Mouse (Mus musculus) embryonic facial prominence, embryonic 15.5 days (tissue): Measurements from ENCODE around the gene Zfp655. TPM values are rescaled to one million over a fixed set of nuclear protein-coding genes. Genes with fewer than 3 reads are reported as not detected.
"Not testable (repeated sequence)": the region's sequence is repeated elsewhere in the genome, so short reads cannot be mapped to it uniquely, and the experiment has no call there.

Source experiments
- ATAC-seq: fragments of 200-750 bp; cut with Nextera tagmentation; 2 replicates; pipeline ENCODE4 v1.8.0; 2017; ENCODE audit warnings: low read depth, moderate TSS enrichment; ENCODE audit not compliant: insufficient number of reproducible peaks, low FRiP score, low TSS enrichment
- H3K27ac ChIP-seq: fragments of 300-500 bp; sonication (generic); replicated peaks from 2 replicates; pipeline ENCODE4 v1.5.1; 2015; ENCODE audit warnings: mild to moderate bottlenecking, inconsistent platforms
- H3K27me3 ChIP-seq: fragments of 300-500 bp; sonication (generic); 2 replicates; pipeline ENCODE4 v1.6.1; 2015; ENCODE audit warnings: inconsistent platforms
- H3K36me3 ChIP-seq: fragments of 300-500 bp; sonication (generic); 2 replicates; pipeline ENCODE4 v1.6.1; 2015; ENCODE audit warnings: mild to moderate bottlenecking, inconsistent platforms
- H3K4me1 ChIP-seq: fragments of 300-500 bp; sonication (generic); 2 replicates; pipeline ENCODE4 v1.6.1; 2015; ENCODE audit warnings: inconsistent platforms
- H3K4me2 ChIP-seq: fragments of 300-500 bp; sonication (generic); replicated peaks from 2 replicates; pipeline ENCODE4 v1.6.1; 2015; ENCODE audit warnings: mild to moderate bottlenecking, inconsistent platforms
- H3K4me3 ChIP-seq: fragments of 300-500 bp; sonication (generic); replicated peaks from 2 replicates; pipeline ENCODE4 v1.5.1; 2015; ENCODE audit warnings: mild to moderate bottlenecking, inconsistent platforms
- H3K9ac ChIP-seq: fragments of 300-500 bp; sonication (generic); 2 replicates; pipeline ENCODE4 v1.6.1; 2015; ENCODE audit warnings: inconsistent platforms
- H3K9me3 ChIP-seq: fragments of 300-500 bp; sonication (generic); replicated peaks from 2 replicates; pipeline ENCODE4 v1.6.1; 2016; ENCODE audit warnings: inconsistent platforms
- WGBS: fragments of 180-500 bp; shearing (Covaris S2); methylation state at CpG from one replicate; pipeline ENCODE4 v1.1.7; 2015; 5-methylcytosine and 5-hydroxymethylcytosine counted together
- polyA plus RNA-seq: library from polyadenylated mRNA; unstranded; fragments of >200 nt; fragmentation: Nextera tagmentation; extraction: Ambion mirVana; gene quantifications from 2 replicates; pipeline ENCODE4 v1.2.1, GENCODE M21; 2015

Gene Zfp655
- polyA plus RNA-seq, 1 experiment from 2014 or later = 37.1 TPM

DNA sequence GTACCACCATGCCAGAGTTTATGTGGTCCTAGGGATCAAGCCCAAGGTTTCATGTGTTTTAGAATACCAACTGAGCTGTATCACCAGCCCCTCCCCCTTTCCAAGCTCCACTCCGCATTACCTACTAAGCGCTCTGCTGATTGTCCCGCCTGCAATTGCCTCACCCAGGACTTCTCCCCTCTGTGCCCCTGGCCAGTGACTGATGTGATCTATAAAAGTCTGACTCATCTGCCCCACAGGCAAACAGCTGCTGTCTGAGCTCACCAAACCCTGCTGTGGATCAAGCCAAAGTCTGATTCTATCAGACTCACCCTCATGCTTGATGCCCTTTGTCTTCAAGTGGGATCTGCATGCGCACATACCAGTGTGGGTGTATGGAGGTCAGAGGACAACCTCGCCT lies 8.7 kb upstream of the Zfp655 start:
- H3K27ac ChIP-seq = no peak overlapping the region
- H3K4me3 ChIP-seq = no peak overlapping the region
- no peak overlapping the region for H3K9ac ChIP-seq
- WGBS = 83% methylated on average over 5 of the region's 5 CpGs
- no peaks in the 10 kb centered on the region for H3K27me3 ChIP-seq
- peaks cover 39% of the 10 kb centered on the region for H3K36me3 ChIP-seq
- H3K4me1 ChIP-seq = no peaks in the 10 kb centered on the region
- no peak overlapping the region for H3K4me2 ChIP-seq
- no peaks in the 10 kb centered on the region for H3K9me3 ChIP-seq
- 0 out of 2 replicates have a peak, but pooled peaks have one; percentile 34 for ATAC-seq

DNA sequence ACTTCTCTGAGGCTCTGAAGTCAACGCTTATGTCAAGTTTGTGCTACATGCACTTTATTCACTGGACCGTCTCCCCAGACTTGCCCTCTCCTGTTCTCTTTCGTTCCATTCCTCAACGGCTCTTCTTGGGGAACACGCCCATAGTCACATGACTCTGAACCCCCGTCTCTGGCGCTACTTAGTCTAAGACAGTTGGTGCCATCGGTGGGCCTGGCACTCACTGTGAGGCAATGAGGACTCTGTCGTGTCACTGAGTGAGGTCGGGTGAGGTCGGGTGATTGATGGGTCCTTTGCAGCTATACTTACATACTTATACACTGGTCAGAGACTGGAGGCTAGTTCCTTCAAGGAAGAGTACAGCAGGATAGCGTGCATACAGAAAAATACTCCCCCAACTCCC lies 8.1 kb upstream of the Zfp655 start:
- Histone ChIP-seq H3K9me3 (no peaks in the 10 kb centered on the region), H3K4me2 (no peak overlapping the region), H3K9ac (no peak overlapping the region), H3K4me1 (no peaks in the 10 kb centered on the region), H3K4me3 (no peak overlapping the region), H3K27me3 (no peaks in the 10 kb centered on the region), H3K27ac (no peak overlapping the region), H3K36me3 (peaks cover 33% of the 10 kb centered on the region)
- ATAC-seq = no peak
- 81% methylated on average over 12 of the region's 12 CpGs for WGBS

DNA sequence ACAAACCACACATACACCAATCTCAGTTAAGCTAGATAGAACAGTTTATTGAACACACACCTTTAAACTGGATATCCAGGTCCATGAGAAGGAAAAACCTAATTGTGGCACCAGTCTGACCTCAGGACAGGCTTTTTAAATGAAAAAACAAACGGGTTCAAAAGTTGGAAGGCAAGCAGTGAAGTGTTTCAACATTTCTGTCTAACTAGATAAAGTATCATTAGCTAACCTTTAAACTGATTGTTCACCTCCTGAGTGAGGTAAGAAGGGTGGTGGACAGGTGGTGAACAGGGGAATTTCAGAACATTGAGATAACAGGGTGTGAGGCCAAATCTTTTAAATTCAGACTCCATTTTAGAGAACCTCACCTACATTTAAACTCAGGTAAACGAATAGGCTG lies 5.1 kb upstream of the Zfp655 start:
- H3K27me3 ChIP-seq = no peaks in the 10 kb centered on the region

DNA sequence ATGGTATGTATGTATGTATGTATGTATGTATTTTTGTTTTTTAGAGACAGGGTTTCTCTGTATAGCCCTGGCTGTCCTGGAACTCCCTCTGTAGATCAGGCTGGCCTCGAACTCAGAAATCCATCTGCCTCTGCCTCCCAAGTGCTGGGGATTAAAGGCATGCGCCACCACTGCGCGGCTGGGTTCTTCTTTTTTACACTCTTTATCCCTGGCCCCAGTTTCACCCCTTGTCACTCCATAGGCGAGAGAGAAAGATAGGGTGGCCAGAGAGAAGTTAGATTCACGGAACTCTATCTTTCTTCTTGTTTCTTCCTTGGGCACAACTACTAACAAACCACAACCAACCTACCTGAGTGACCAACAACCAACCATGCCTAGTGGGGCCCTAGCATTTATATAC lies 2.2 kb upstream of the Zfp655 start:
- H3K9ac ChIP-seq, ATAC-seq, H3K27ac ChIP-seq, H3K27me3 ChIP-seq, H3K9me3 ChIP-seq, H3K4me3 ChIP-seq, H3K4me2 ChIP-seq: not testable (repeated sequence)
- 87% methylated on average over 6 of the region's 6 CpGs for WGBS
- peaks cover 10% of the 10 kb centered on the region for H3K36me3 ChIP-seq
- H3K4me1 ChIP-seq = peaks cover 13% of the 10 kb centered on the region

More for the DNA sequence above, 5.1 kb upstream of the Zfp655 start:
- Histone ChIP-seq H3K9me3 (no peaks in the 10 kb centered on the region), H3K4me3 (no peak overlapping the region), H3K36me3 (peaks cover 6% of the 10 kb centered on the region), H3K9ac (no peak overlapping the region), H3K4me2 (no peak overlapping the region), H3K4me1 (0 out of 2 replicates have a peak, but pooled peaks cover 6% of the 10 kb centered on the region), H3K27ac (no peak overlapping the region)
- 55% methylated on average over 2 of the region's 2 CpGs for WGBS
- ATAC-seq = no peak

DNA sequence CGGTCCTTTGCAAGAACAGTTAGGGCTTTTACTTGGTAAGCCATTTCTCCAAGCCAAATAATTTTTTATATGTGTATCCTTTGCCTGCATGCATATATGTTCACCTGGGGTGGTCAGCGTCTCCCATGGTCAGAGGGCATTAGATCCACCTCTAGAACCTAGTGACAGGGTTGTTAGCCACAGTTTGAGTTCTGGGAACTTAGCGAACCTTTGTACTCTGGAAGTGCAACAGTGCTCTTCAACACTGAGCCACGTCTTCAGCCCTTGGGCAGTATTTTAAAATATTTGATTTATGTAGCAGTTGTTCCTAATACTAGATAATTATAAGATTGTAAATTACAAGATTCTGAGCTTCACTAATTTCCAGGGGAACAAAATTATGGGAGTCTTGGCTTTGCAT lies 874 bp upstream of the Zfp655 start:
- Histone ChIP-seq H3K4me3 (peak overlapping the region; percentile 97; the same call in 1 of the 2 replicates), H3K27me3 (no peaks in the 10 kb centered on the region), H3K9ac (no peak overlapping the region), H3K27ac (no peak overlapping the region), H3K36me3 (peaks cover 24% of the 10 kb centered on the region), H3K4me1 (peaks cover 13% of the 10 kb centered on the region), H3K4me2 (peak overlapping the region; percentile 74; the same call in 1 of the 2 replicates), H3K9me3 (no peaks in the 10 kb centered on the region)
- ATAC-seq = no peak
- WGBS = 80% methylated on average over 4 of the region's 4 CpGs

DNA sequence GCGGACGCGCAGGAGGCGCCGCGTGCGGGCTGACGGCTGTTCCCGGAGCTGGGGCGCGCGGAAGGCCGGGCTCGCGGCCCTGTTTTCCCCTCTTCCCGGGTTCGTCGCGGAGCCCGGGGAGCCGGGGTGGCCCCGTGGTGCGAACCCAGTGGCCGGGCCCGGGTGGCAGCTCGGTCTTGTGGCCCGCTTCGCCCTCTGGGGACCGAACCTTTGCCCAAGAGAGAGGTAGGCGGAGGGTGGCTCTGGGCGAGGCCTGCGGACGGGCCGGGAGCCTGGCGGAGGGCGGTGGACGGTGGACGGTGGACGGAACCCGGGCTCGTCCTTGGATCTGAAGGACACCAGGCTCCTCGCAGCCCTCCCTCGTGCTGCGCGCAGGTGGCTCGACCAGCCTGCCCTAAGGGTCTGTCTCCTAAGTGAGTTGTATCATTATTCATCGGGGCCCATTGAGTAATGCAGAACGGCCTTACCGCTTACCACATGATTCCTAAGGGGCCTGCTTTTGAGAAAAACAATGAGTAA lies 437 bp downstream of the Zfp655 start:
- Histone ChIP-seq H3K4me1 (peaks cover 13% of the 10 kb centered on the region), H3K27me3 (no peaks in the 10 kb centered on the region), H3K9ac (peak overlapping the region; percentile 98), H3K9me3 (no peaks in the 10 kb centered on the region), H3K4me2 (peak overlapping the region; percentile 74), H3K27ac (peak overlapping the region; percentile 89), H3K36me3 (peaks cover 31% of the 10 kb centered on the region), H3K4me3 (peak overlapping the region; percentile 97)
- peak; percentile 74 for ATAC-seq
- under 1% methylated on average over 42 of the region's 49 CpGs for WGBS

DNA sequence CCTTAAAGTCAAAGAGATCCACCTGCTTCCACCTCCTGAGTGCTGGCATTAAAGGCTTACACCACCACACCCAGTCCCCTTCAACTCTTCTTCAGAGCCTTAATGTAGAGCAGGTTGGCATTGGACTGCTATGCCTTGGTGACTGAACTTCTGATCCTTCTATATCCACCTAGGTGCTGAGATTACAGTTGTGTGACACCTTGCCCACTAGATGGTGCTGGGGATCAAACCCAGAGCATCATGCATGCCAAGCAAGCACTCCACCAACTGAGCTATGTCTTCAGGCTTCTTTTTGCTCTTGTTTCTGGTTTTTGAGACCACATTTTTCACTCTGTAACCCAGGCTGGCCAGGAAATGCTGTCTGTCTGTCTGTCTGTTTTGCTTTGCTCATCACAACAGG lies 3.1 kb downstream of the Zfp655 start:
- Histone ChIP-seq H3K9ac (no peak overlapping the region), H3K36me3 (peaks cover 53% of the 10 kb centered on the region), H3K27ac (no peak overlapping the region), H3K4me3 (no peak overlapping the region), H3K4me2 (no peak overlapping the region), H3K27me3 (no peaks in the 10 kb centered on the region), H3K9me3 (no peaks in the 10 kb centered on the region), H3K4me1 (peaks cover 13% of the 10 kb centered on the region)
- no peak for ATAC-seq

DNA sequence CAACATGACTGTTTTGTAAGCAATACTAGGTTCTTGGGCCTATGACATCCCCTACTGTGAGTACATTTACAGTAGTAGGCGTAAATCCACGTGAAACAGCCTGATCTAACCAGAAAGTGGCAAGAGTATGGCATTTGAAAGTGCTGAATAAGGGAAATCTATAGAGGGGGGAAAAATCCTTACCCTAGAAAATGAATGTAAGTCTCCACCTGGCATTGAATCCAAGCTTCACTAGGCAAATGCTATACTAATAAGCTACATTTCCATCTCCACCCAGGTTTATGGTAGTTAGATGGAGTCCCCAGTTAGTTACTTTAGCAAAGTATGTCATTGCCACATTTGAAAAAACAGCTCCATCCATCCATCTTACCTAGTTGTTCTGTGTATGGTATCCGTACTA lies 18.0 kb downstream of the Zfp655 start:
- Histone ChIP-seq H3K4me2 (no peak overlapping the region), H3K36me3 (peaks cover 62% of the 10 kb centered on the region), H3K4me1 (no peaks in the 10 kb centered on the region), H3K9ac (no peak overlapping the region), H3K27me3 (no peaks in the 10 kb centered on the region), H3K9me3 (no peaks in the 10 kb centered on the region), H3K27ac (no peak overlapping the region), H3K4me3 (no peak overlapping the region)
- WGBS = 94% methylated on average over 3 of the region's 3 CpGs
- no peak for ATAC-seq

DNA sequence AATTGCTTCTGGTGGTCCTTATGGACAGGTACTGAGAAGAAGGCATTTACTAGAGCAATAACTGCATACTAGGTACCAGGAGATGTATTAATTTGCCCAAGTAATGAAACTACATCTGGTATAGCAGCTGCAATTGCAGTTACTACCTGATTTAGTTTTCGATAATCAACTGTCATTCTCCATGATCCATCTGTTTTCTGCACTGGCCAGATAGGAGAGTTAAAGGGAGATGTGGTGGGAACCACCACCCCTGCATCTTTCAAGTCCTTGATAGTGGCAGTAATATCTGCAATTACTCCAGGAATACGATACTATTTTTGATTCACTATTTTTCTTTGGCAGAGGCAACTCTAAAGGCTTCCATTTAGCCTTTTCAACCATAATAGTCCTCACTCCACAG lies 42.1 kb downstream of the Zfp655 start:
- WGBS = 82% methylated on average over 2 of the region's 2 CpGs
- H3K27ac ChIP-seq, ATAC-seq, H3K36me3 ChIP-seq, H3K4me1 ChIP-seq, H3K9me3 ChIP-seq, H3K27me3 ChIP-seq, H3K4me3 ChIP-seq, H3K4me2 ChIP-seq, H3K9ac ChIP-seq: not testable (repeated sequence)

DNA sequence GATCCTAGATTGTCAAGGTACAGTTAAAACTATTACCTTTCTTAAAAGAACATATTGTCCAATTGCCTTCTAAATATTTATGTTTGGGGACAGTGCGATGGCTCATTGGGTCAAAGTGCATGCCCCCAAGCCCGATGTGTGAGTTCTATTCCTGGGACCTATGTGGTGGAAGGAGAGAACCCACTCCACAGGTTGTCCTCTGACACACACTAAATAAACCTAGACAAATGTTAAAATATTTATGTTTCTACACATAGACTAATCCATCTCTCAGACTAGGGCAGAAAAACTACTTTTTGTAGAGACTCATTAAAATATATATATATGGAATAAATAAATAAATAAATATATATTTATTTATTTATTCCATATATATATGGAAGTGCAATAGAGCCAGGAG lies 48.4 kb downstream of the Zfp655 start:
- no peak overlapping the region for H3K9ac ChIP-seq
- 96% methylated on average over 2 of the region's 2 CpGs for WGBS
- H3K4me2 ChIP-seq = peak overlapping the region; percentile 66; the same call in 1 of the 2 replicates
- ATAC-seq = no peak
- peaks cover 13% of the 10 kb centered on the region for H3K4me1 ChIP-seq
- H3K9me3 ChIP-seq = no peaks in the 10 kb centered on the region
- H3K27me3 ChIP-seq = no peaks in the 10 kb centered on the region
- H3K27ac ChIP-seq = no peak overlapping the region
- peaks cover 25% of the 10 kb centered on the region for H3K36me3 ChIP-seq
- peak overlapping the region; percentile 91 for H3K4me3 ChIP-seq

DNA sequence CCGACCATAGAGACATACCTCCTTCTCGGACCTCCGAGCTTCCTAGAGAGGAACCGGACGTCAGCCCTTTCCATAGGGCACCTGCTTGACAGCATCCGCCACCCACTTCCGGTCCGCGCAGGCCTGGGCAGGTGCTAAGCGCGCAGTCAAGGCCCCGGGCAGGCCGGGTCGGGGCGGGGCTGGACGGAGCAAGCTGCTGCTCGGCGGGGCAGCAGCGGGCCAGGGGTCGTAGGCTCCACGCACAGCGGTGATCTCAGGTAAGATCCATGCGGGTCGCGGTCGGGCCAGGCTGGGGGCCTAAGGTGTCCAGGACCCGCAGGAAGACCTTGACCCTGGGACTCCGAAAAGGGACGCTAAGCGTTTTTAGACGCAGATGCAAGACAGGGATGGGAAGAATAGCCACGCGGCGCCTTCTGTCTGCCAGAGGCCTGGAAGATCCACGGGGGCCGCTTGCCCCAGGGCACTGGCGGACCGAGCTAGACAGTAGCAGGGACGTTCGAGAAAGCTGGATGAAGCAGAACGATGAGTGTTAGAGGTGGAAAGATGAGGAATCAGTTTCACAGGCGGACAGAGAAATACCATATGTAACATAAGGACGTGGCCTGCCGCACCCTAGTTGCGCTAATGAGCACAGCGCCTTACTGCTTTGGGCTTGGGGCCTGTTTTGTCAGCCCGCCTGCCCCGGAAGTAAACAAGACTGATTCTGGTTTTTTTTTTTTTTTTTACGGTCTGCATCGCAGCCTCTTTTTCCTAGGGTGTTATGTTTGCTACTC lies 49.0 kb downstream of the Zfp655 start, which contains the start of gene Zscan25:
Zscan25 (plus strand) TSS at position 130 of the 773 bp plus-strand sequence.
- Histone ChIP-seq H3K4me2 (peak within 1 kb of the TSS; percentile 66), H3K36me3 (peaks cover 30% of the 10 kb centered on the region), H3K9ac (peak within 1 kb of the TSS; percentile 81), H3K4me3 (peak within 1 kb of the TSS; percentile 91), H3K9me3 (no peaks in the 10 kb centered on the region), H3K4me1 (peaks cover 13% of the 10 kb centered on the region), H3K27ac (peak within 1 kb of the TSS; percentile 91), H3K27me3 (no peaks in the 10 kb centered on the region)
- peak; percentile 96 for ATAC-seq
- WGBS = under 1% methylated on average over 50 of the region's 50 CpGs
